Mouse (Mus musculus): ENCODE results near the gene Khk.

Khk gene

GRCm38 (mm10) chr5:30974870-30975656, 53.8 kb downstream of the Khk start:
- DNase-seq = no peak

Measured in liver (tissue).